Mouse (Mus musculus) liver (tissue): ENCODE data around the gene Psmb7.

ENCODE experiments used
- DNase-seq: peaks from one replicate; pipeline ENCODE4 v3.0.0-alpha.2; 2020; ENCODE audit warnings: mixed read lengths

Gene Psmb7

DNA sequence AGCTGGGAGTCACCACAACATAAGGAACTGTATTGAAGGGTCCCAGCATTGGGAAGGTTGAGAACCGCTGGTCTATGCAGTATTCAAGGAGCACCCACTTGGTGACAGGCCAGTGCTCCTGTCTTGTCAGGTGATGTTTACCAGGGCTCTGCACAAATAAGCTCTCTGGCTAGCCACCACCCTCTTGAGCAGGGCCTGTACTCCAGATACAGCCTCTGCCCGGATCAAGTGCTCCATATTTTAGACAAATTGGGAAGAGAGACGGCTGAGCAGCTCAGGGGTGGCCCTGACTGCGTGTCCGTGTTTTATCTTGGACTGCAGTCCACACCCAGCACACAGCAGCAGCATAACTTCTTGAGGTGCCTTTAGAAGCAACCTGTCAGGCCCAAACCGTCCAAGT, 57.2 kb downstream of the Psmb7 start:
- DNase-seq: no peak

GRCm38 (mm10) chr2:38585379-38585736, 58.5 kb downstream of the Psmb7 start:
- DNase-seq: peak; percentile 18

DNA sequence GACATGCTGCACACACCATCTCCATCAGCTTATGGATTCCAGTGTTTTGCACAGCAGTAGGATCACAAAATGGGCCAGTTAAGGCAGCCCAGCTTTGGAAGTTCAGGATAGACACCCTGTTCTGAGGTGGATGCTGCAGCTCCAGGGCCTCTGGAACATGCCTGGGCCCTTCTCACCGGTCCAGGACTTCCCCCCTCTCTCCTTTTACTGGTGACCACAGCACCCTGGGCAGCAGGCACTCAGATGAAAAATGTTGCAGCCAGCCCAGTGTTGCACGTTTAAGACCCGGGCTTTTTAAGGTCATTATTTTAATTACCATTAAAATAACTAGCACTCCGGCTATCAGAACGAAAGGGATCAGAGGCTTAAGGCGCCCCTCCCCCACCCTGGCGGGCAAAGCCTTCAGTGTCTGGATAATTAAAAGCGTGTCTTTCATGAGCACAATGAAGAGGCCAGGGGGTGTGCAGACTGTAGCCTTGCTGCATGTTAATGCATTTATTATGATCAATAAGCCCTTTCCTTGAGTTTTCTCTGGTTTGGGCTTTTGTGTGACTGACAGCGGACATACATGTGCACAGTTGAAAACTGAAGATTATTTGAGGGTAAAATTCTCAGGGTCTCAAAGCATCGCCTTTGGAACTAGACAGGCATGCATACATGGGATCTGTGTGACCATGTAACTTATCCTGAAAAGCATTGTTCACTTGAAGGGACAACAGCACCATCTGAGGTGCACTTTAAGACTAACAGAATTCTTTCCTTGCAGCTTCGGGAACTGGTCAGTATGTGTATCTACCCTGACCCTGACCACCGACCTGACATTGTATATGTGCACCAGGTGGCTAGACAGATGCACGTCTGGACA, 59.1 kb downstream of the Psmb7 start:
- no peak for DNase-seq

DNA sequence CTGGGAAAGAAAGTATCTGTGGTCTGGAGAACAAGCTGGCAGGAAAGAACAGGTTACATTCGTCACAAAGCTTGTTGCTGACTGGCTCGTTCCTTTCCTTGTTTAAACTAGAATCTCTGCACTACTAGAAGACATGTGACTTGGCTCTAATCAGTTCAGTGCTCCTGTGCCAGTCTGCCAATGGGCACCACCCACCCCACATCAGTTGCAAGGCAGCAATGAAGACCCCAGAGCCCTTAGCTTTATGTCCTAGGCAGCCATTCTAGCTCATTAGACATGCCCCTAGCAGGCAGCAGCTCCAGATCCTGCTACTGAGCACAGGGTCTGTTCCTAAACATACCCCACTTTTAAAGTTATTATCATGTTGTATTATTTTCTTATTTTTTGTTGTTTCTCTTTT, 59.9 kb downstream of the Psmb7 start:
- DNase-seq: no peak

GRCm38 (mm10) chr2:38579528-38579927, 64.4 kb downstream of the Psmb7 start:
- no peak for DNase-seq

GRCm38 (mm10) chr2:38578602-38579521, 65.0 kb downstream of the Psmb7 start:
- no peak for DNase-seq

- DNase-seq: no peak
These were observed 69.2 kb downstream of the Psmb7 start for GRCm38 (mm10) chr2:38574697-38575096.

- no peak for DNase-seq
These were observed 71.8 kb downstream of the Psmb7 start for GRCm38 (mm10) chr2:38571971-38572601.

GRCm38 (mm10) chr2:38562596-38562995, 81.3 kb downstream of the Psmb7 start:
- DNase-seq: no peak

- no peak for DNase-seq
These were observed 83.3 kb downstream of the Psmb7 start for GRCm38 (mm10) chr2:38560296-38561227.

GRCm38 (mm10) chr2:38556721-38557120, 87.2 kb downstream of the Psmb7 start:
- no peak for DNase-seq

- DNase-seq: no peak
These were observed 88.2 kb downstream of the Psmb7 start for GRCm38 (mm10) chr2:38555659-38556058.

GRCm38 (mm10) chr2:38554226-38554995, 89.5 kb downstream of the Psmb7 start:
- no peak for DNase-seq

- no peak for DNase-seq
These were observed 91.9 kb downstream of the Psmb7 start for GRCm38 (mm10) chr2:38552004-38552443.

DNA sequence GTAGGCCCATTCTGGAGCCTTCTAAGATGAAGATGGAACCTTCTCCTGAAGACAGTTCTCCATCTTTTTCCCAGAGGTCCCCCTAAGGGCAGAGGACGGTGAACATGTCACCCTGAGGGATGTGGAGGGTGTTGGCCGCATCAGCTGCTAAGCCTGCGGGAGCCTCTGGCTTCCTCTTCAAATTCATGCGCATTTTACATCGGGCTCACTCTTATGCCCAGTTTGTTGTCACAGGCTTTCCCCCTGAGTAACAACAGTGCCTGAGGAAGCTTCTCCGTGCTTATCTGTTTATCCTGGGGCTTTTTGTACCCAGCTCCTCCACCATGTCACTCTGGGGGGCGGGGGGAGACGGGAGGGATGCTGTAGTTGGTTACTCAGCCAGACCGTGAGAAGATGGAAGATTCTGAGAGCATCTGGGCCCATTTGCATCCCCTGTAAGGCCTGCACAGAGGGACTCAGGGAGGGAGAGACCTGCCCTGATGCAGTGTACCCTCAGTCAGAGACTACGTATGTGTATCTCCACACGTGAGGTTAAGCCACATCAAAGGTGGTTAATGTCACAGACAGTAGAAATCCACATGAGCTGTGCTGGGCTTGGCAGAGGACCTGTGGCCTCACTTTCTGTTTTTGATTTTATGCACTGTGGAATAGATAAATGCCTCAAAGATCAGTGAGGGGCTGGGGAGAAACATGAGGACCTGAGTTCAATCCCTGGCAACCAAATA, 95.9 kb downstream of the Psmb7 start:
- DNase-seq: no peak

- no peak for DNase-seq
These were observed 97.1 kb downstream of the Psmb7 start for GRCm38 (mm10) chr2:38546748-38547147.

GRCm38 (mm10) chr2:38546222-38546621, 97.7 kb downstream of the Psmb7 start:
- DNase-seq: no peak

DNA sequence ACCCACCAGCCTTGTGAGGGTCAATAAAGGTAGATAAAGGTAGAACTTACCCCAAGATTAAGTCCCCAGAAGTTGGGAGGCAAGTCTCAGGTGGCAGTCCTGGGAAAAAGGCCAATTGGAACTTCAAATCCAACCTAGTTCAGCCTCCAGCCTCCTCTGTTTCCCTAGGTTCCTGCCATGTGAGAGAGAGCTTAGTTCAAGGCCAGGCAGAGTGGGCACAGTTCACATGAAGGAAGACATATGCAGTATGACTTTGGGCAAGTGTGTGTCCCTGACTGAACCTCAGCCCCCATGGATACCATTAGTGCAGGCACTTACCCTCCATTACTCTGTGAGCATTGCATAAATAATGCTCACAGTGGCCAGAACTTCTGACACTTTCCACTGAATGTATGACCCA, 98.2 kb downstream of the Psmb7 start:
- no peak for DNase-seq

DNA sequence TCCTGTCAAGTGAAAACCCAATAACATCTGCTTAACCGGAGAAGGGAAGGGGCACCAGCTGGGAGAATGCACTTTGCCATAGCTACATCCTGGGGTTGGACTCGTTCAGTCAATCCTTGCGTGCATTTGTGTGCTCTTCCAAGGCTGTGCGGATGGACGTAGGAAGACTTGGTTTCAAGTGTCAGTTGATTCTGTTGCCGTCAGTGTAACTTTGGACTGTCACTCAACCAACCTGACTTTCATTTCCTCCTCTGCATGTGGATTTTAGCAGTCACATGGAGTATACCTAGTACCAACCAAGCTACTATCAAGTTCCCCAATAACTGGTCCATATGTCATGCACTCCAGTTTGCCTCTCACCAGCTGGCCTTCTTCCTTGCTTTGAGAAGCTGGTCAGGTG, 98.9 kb downstream of the Psmb7 start:
- DNase-seq: no peak

- no peak for DNase-seq
These were observed 99.5 kb downstream of the Psmb7 start for GRCm38 (mm10) chr2:38544341-38544740.

GRCm38 (mm10) chr2:38543158-38543557, 100.7 kb downstream of the Psmb7 start:
- DNase-seq: no peak
